Mouse (Mus musculus): ENCODE measurements around the gene Tomm20. TPM values are rescaled to one million over a fixed set of nuclear protein-coding genes. Genes with fewer than 3 reads are reported as not detected.

Gene Tomm20
- polyA plus RNA-seq, 1 experiment = 642 TPM

DNA sequence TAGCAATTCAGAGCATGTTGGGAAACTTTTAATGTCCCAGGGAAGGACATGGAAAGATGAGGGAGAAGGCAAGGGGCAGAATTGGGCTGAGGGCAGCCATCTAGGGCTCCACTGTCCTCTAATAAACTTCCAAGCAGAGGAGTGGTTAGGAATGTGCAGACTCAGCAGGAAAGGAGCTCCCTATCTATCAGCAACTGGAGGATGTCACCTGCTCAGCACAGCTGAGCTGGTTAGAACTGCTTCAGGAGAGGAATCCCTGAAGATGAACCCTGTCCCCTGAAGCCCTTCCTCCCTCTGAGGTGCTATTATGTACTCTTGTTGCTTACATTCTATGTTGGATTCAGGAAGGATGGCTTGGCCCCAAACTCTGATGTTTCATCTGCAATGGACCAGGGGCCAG is 17.6 kb downstream of the Tomm20 start:
- no peaks in the 10 kb centered on the region for H3K27me3 ChIP-seq (ENCODE audit: control insufficient read depth, insufficient read depth, low read length, poor library complexity, severe bottlenecking)
- no peak overlapping the region for H3K9ac ChIP-seq (ENCODE audit: low read depth, poor library complexity, severe bottlenecking)
- H3K4me1 ChIP-seq (ENCODE audit: control insufficient read depth, insufficient read depth, low read length) = peaks cover 3% of the 10 kb centered on the region
- H3K9me3 ChIP-seq (replicated peaks; ENCODE audit: control insufficient read depth, insufficient read depth, low read length, poor library complexity, severe bottlenecking) = no peaks in the 10 kb centered on the region
- peaks cover 68% of the 10 kb centered on the region for H3K36me3 ChIP-seq (ENCODE audit: control insufficient read depth, insufficient read depth, low read length, poor library complexity, severe bottlenecking)
- H3K4me3 ChIP-seq (ENCODE audit: low read depth, low read length) = no peak overlapping the region
- H3K27ac ChIP-seq (ENCODE audit: insufficient read depth, low read length) = no peak overlapping the region
- TF ChIP-seq POLR2A (IDR thresholded peaks at IDR 0.05; ENCODE audit: insufficient read depth, low read length) (no peak), CTCF (IDR thresholded peaks at IDR 0.05; ENCODE audit: low read depth, low read length) (no peak), EP300 (IDR thresholded peaks at IDR 0.05; ENCODE audit: insufficient read depth, low read depth, low read length) (no peak)

DNA sequence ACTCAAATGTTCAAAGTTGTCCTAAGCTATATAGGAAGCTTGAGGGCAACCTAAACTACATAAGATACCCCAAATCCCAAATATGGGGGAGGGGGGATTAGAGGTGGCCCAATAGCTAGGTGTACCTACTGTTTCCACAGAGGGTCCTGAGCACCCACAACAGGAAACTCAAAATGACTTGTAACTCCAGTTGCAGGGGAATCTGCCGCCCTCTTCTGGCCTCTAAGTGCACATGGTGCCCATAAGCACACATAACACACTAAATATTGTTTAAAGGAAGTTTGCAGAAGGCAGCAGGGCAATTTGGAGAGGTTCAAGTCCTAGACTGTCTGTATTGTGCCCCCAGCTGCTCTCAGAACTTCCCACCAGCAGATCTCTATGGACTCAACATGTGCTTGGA is 18.6 kb downstream of the Tomm20 start:
- Histone ChIP-seq H3K27me3 (ENCODE audit: control insufficient read depth, insufficient read depth, low read length, poor library complexity, severe bottlenecking) (no peaks in the 10 kb centered on the region), H3K9me3 (replicated peaks; ENCODE audit: control insufficient read depth, insufficient read depth, low read length, poor library complexity, severe bottlenecking) (no peaks in the 10 kb centered on the region), H3K9ac (ENCODE audit: low read depth, poor library complexity, severe bottlenecking) (no peak overlapping the region), H3K4me1 (ENCODE audit: control insufficient read depth, insufficient read depth, low read length) (no peaks in the 10 kb centered on the region), H3K27ac (ENCODE audit: insufficient read depth, low read length) (no peak overlapping the region), H3K4me3 (ENCODE audit: low read depth, low read length) (no peak overlapping the region), H3K36me3 (ENCODE audit: control insufficient read depth, insufficient read depth, low read length, poor library complexity, severe bottlenecking) (peaks cover 62% of the 10 kb centered on the region)
- TF ChIP-seq CTCF (IDR thresholded peaks at IDR 0.05; ENCODE audit: low read depth, low read length) (peak; percentile 45), EP300 (IDR thresholded peaks at IDR 0.05; ENCODE audit: insufficient read depth, low read depth, low read length) (no peak)

DNA sequence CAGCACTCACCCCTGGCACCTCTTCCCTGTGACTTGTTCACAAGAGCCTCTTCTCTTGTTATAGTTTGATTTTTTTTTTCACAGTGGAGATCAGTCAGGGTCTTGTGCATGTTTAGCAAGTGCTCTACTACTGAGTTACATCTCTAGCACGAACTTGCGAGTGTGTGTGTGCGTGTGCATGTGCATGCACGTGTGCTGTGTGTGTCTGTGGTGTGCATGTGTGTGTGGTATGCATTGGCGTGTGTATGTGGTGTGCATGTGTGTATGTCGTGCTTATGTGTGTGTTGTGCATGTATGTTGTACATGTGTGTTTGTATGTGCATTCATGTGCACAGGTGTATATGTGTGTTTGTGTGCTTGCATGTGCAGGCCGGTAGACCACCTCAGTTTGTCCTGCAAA is 22.7 kb downstream of the Tomm20 start:
- Histone ChIP-seq H3K36me3 (ENCODE audit: control insufficient read depth, insufficient read depth, low read length, poor library complexity, severe bottlenecking) (peaks cover 23% of the 10 kb centered on the region), H3K27ac (ENCODE audit: insufficient read depth, low read length) (no peak overlapping the region), H3K4me1 (ENCODE audit: control insufficient read depth, insufficient read depth, low read length) (no peaks in the 10 kb centered on the region), H3K9me3 (replicated peaks; ENCODE audit: control insufficient read depth, insufficient read depth, low read length, poor library complexity, severe bottlenecking) (no peaks in the 10 kb centered on the region), H3K27me3 (ENCODE audit: control insufficient read depth, insufficient read depth, low read length, poor library complexity, severe bottlenecking) (no peaks in the 10 kb centered on the region), H3K4me3 (ENCODE audit: low read depth, low read length) (no peak overlapping the region), H3K9ac (ENCODE audit: low read depth, poor library complexity, severe bottlenecking) (no peak overlapping the region)
- TF ChIP-seq EP300 (IDR thresholded peaks at IDR 0.05; ENCODE audit: insufficient read depth, low read depth, low read length) = no peak
- TF ChIP-seq CTCF (IDR thresholded peaks at IDR 0.05; ENCODE audit: low read depth, low read length) = no peak
- no peak for TF ChIP-seq POLR2A (IDR thresholded peaks at IDR 0.05; ENCODE audit: insufficient read depth, low read length)

DNA sequence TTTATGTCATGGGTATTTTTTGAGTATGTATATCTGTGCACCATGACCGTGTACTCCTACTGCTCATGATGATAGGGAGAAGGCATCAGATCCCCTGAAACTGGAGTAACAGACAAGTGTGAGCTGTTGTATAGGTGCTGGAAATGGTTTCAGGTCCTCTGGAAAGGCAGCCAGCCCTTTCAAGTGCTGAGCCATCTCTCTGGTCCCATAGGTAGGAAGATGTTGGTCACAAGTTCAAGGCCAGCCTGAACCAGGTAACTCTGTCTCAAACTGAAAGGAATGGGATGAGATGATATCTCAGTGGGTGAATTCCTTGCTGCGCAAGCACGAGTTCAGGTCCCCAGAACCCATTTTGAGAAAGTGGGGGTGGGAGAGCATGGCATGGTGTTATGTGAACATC is 24.2 kb downstream of the Tomm20 start:
- no peak for TF ChIP-seq EP300 (IDR thresholded peaks at IDR 0.05; ENCODE audit: insufficient read depth, low read depth, low read length)
- no peak for TF ChIP-seq CTCF (IDR thresholded peaks at IDR 0.05; ENCODE audit: low read depth, low read length)
- TF ChIP-seq POLR2A (IDR thresholded peaks at IDR 0.05; ENCODE audit: insufficient read depth, low read length) = no peak
- no peaks in the 10 kb centered on the region for H3K27me3 ChIP-seq (ENCODE audit: control insufficient read depth, insufficient read depth, low read length, poor library complexity, severe bottlenecking)
- H3K9ac ChIP-seq (ENCODE audit: low read depth, poor library complexity, severe bottlenecking) = no peak overlapping the region
- no peaks in the 10 kb centered on the region for H3K4me1 ChIP-seq (ENCODE audit: control insufficient read depth, insufficient read depth, low read length)
- H3K27ac ChIP-seq (ENCODE audit: insufficient read depth, low read length) = no peak overlapping the region
- no peaks in the 10 kb centered on the region for H3K9me3 ChIP-seq (replicated peaks; ENCODE audit: control insufficient read depth, insufficient read depth, low read length, poor library complexity, severe bottlenecking)
- H3K36me3 ChIP-seq (ENCODE audit: control insufficient read depth, insufficient read depth, low read length, poor library complexity, severe bottlenecking) = peaks cover 16% of the 10 kb centered on the region
- no peak overlapping the region for H3K4me3 ChIP-seq (ENCODE audit: low read depth, low read length)

GRCm38 (mm10) chr8:126920845-126921244 is 24.8 kb downstream of the Tomm20 start:
- no peaks in the 10 kb centered on the region for H3K4me1 ChIP-seq (ENCODE audit: control insufficient read depth, insufficient read depth, low read length)
- H3K27ac ChIP-seq (ENCODE audit: insufficient read depth, low read length) = no peak overlapping the region
- no peaks in the 10 kb centered on the region for H3K9me3 ChIP-seq (replicated peaks; ENCODE audit: control insufficient read depth, insufficient read depth, low read length, poor library complexity, severe bottlenecking)
- TF ChIP-seq EP300 (IDR thresholded peaks at IDR 0.05; ENCODE audit: insufficient read depth, low read depth, low read length) (0 out of 2 replicates have a peak, but pooled peaks have one; percentile 22), CTCF (IDR thresholded peaks at IDR 0.05; ENCODE audit: low read depth, low read length) (peak; percentile 80), POLR2A (IDR thresholded peaks at IDR 0.05; ENCODE audit: insufficient read depth, low read length) (no peak)
- no peak overlapping the region for H3K4me3 ChIP-seq (ENCODE audit: low read depth, low read length)
- H3K36me3 ChIP-seq (ENCODE audit: control insufficient read depth, insufficient read depth, low read length, poor library complexity, severe bottlenecking) = peaks cover 11% of the 10 kb centered on the region
- no peaks in the 10 kb centered on the region for H3K27me3 ChIP-seq (ENCODE audit: control insufficient read depth, insufficient read depth, low read length, poor library complexity, severe bottlenecking)
- H3K9ac ChIP-seq (ENCODE audit: low read depth, poor library complexity, severe bottlenecking) = peak overlapping the region; percentile 17; the same call in 1 of the 2 replicates

DNA sequence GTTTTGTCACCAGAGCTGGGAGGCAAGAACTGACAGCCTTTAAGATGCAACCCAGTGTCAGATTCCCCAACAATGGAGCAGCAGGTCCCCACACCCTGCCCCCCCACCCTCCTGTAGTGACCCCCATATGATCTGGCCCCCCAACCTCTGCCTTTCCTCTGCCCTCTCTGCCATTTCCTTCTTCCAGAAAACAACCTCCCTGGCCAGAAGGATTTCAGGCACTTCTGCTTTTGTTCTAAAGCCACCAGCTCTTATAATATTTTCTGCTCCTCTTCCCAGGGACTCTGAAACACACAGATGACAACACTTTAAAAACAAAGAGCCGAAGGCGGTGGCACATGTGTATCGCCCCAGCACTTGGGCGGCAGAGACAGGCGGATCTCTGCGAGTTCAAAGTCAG is 25.3 kb downstream of the Tomm20 start:
- Histone ChIP-seq H3K9me3 (replicated peaks; ENCODE audit: control insufficient read depth, insufficient read depth, low read length, poor library complexity, severe bottlenecking) (no peaks in the 10 kb centered on the region), H3K27me3 (ENCODE audit: control insufficient read depth, insufficient read depth, low read length, poor library complexity, severe bottlenecking) (no peaks in the 10 kb centered on the region), H3K27ac (ENCODE audit: insufficient read depth, low read length) (no peak overlapping the region), H3K36me3 (ENCODE audit: control insufficient read depth, insufficient read depth, low read length, poor library complexity, severe bottlenecking) (peaks cover 6% of the 10 kb centered on the region), H3K9ac (ENCODE audit: low read depth, poor library complexity, severe bottlenecking) (peak overlapping the region; percentile 17; the same call in 1 of the 2 replicates), H3K4me3 (ENCODE audit: low read depth, low read length) (no peak overlapping the region), H3K4me1 (ENCODE audit: control insufficient read depth, insufficient read depth, low read length) (no peaks in the 10 kb centered on the region)
- no peak for TF ChIP-seq EP300 (IDR thresholded peaks at IDR 0.05; ENCODE audit: insufficient read depth, low read depth, low read length)
- no peak for TF ChIP-seq CTCF (IDR thresholded peaks at IDR 0.05; ENCODE audit: low read depth, low read length)
- TF ChIP-seq POLR2A (IDR thresholded peaks at IDR 0.05; ENCODE audit: insufficient read depth, low read length) = no peak

All from ES-Bruce4 (cell line).